Mouse (Mus musculus) macrophage (primary cell): ENCODE measurements around the gene Osbpl6. TPM values are rescaled to one million over a fixed set of nuclear protein-coding genes. Genes with fewer than 3 reads are reported as not detected.

Experiments
- H3K27ac ChIP-seq: fragments of 350-480 bp; formaldehyde crosslinking; 2 replicates; pipeline ENCODE4 v1.9.0; 2021
- H3K36me3 ChIP-seq: fragments of 350-480 bp; formaldehyde crosslinking; 2 replicates; pipeline ENCODE4 v1.9.0; 2021; ENCODE audit errors: inconsistent target
- H3K4me3 ChIP-seq: fragments of 350-480 bp; formaldehyde crosslinking; 2 replicates; pipeline ENCODE4 v1.9.0; 2021; ENCODE audit errors: inconsistent target
- H3K79me2 ChIP-seq: fragments of 350-480 bp; formaldehyde crosslinking; 2 replicates; pipeline ENCODE4 v1.9.0; 2021; ENCODE audit errors: inconsistent target
- WGBS: methylation state at CpG from one replicate; pipeline ENCODE4 v1.1.7; 2026; ENCODE audit warnings: inconsistent platforms; ENCODE audit not compliant: missing documents; 5-methylcytosine and 5-hydroxymethylcytosine counted together
- polyA plus RNA-seq: library from polyadenylated mRNA; stranded (reverse); fragments of 250-400 nt; gene quantifications from 3 replicates; pipeline ENCODE4 v1.2.4, GENCODE M21; 2018; ENCODE audit warnings: inconsistent platforms

Gene Osbpl6
- polyA plus RNA-seq, 1 experiment from 2014 or later: not detected

DNA sequence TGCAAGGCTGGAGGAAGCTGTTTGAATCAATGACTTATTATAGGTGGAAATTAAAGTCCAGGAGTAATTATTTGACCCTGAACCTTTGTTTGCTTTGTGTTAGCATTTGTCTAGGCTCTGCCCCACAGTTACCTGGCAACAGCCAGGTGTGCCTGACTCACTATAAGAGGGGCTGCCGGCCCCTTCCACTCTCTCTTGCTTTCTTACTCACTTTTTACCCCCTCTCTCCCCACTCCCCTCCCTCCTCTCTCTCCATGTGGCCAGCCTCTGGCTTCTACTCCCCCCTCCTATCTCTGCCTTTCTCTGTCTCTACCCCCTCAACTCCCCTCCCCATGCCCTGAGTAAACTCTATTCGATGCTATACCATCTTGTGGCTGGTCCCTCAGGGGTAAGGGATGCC lies 33.2 kb downstream of the Osbpl6 start:
- Histone ChIP-seq H3K27ac (no peak overlapping the region), H3K4me3 (no peak overlapping the region), H3K36me3 (no peaks in the 10 kb centered on the region), H3K79me2 (no peaks in the 10 kb centered on the region)
- 79% methylated on average over 2 of the region's 2 CpGs for WGBS

DNA sequence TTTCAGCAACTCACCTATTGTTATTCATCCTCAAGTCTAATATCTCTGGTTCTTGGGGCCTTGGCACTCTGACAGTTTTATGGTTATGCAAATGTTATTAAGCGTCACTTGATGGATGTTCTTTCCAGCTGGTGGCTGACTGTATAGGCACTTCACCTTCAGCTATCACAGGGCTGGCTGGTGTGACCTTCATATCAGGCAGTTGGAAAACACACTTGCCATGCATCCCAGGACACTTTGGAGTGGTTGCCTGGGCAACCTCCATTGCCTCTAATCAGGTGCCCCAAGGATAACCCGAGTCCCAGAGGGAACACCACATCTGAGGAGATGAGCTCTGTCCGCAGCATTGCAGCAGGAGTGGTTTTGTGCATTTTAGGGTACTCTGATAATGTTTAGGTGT lies 35.8 kb downstream of the Osbpl6 start:
- no peak overlapping the region for H3K4me3 ChIP-seq
- WGBS: 74% methylated on average over 3 of the region's 3 CpGs
- no peaks in the 10 kb centered on the region for H3K36me3 ChIP-seq
- H3K27ac ChIP-seq: no peak overlapping the region
- H3K79me2 ChIP-seq: no peaks in the 10 kb centered on the region

DNA sequence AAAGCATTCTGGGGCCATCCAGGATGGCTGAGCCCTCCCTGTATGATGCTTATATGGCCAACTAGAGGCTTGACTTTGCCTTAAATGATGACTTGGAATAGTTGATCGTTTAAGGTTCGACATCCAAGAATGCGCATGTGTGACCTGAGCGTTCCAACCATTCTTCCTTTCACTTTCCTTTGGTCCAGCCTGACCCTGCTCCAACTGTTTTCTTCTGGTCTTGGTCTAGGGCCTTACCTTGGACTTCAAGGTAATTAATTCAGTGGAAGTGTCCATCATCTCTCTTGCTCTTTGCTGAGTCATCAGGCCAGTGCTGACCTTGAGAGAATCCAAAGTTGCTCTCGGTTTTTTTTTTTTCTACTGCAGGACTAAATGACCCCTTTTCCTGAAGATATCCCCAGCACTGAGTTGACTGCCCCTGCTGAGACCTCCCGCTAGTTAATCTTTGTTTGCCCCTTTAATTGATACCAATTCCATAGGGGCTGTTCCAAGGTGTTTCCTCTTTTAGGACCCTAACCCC lies 43.6 kb downstream of the Osbpl6 start:
- no peak overlapping the region for H3K27ac ChIP-seq
- no peaks in the 10 kb centered on the region for H3K79me2 ChIP-seq
- H3K4me3 ChIP-seq: no peak overlapping the region
- H3K36me3 ChIP-seq: no peaks in the 10 kb centered on the region
- WGBS: 89% methylated on average over 6 of the region's 6 CpGs

DNA sequence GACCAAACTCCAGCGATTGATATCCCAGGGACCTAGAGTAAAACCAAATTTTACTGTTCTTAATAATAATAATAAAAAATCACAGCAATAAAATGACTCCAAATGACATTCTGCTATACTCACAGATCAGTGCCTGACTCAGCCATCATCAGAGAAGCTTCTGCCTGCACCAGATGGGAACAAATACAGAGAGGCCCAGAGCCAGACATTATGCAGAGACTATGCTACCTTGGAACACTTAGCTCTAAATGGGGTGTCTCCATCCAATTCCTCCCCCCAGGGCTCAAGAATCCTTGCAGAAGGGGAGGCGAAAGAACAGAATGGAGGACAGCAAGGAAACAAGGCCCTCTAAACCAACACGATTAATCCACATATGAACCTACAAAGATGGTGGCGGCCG lies 60.4 kb downstream of the Osbpl6 start:
- Histone ChIP-seq H3K36me3 (no peaks in the 10 kb centered on the region), H3K4me3 (no peak overlapping the region), H3K79me2 (no peaks in the 10 kb centered on the region), H3K27ac (no peak overlapping the region)
- WGBS: 97% methylated on average over 5 of the region's 5 CpGs

DNA sequence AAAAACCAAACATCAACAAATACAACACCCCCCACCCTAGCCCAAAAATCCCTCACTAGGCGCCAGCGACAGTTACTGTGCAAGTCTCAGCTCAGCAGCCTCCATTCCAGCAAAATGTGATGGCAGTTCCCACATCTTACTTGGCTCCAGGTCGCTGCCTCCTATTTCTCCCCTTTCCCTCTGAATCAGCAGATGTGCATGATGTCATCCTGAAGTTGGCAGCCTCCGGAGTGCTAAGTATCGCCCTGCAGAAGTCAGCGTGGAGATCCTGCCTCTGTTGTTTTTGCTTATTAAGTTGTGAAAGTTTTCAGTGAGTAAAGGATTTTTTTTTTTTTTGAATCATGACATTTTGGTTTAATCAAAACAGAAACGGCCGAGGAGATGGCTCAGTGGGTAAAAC lies 61.9 kb downstream of the Osbpl6 start:
- Histone ChIP-seq H3K79me2 (no peaks in the 10 kb centered on the region), H3K4me3 (no peak overlapping the region), H3K27ac (no peak overlapping the region), H3K36me3 (no peaks in the 10 kb centered on the region)
- WGBS: 85% methylated on average over 8 of the region's 8 CpGs

DNA sequence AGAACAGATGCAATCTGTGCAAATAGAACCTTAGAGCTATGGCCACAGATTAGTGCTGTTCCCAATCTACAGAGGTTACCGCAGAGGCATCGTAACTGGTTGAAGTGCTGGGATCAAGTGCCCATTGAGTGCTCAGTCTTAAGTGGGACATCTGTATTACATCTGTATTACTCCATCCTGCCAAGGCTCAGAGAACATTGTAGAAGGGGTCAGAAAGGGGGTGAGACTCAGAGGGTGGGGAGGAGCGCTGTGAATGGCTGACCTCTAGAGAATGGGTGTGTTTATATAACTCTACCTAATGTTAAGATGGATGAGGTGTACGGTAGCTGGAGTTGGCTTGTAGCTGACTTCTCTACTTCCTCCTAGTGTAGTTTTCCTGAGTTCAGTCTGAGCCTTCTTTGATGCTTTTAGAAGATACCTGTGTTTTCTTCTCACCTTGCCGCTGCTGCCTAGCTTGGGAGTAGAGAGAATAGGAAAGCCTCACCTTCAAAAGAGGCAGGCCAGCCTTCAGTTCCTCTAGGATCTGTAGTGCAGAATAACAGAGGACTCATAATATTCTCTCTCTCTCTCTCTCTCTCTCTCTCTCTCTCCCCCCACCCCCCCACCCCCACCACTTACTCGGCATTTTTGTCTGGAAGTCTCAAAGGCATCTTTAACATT lies 62.9 kb downstream of the Osbpl6 start:
- 93% methylated on average over 5 of the region's 6 CpGs for WGBS
- Histone ChIP-seq H3K4me3 (no peak overlapping the region), H3K79me2 (no peaks in the 10 kb centered on the region), H3K27ac (no peak overlapping the region), H3K36me3 (no peaks in the 10 kb centered on the region)

DNA sequence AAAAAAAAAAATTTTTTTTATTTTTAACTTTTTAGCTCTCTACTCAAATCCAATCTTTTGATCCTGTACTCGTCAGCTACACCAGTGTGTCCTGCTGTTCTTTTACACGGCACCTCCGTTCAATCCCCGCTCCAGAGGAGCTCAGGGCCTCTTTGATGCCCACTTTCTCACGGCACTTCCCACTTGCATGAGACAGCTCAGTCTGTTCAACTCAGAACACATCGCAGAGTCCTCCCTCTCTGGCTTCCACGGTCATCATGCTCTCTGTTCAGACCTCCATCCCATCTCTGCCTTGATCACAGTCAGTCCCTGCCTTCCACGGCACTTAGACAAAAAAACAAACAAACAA lies 63.4 kb downstream of the Osbpl6 start:
- Histone ChIP-seq H3K4me3 (no peak overlapping the region), H3K27ac (no peak overlapping the region), H3K36me3 (no peaks in the 10 kb centered on the region), H3K79me2 (no peaks in the 10 kb centered on the region)
- 91% methylated on average over 8 of the region's 8 CpGs for WGBS

DNA sequence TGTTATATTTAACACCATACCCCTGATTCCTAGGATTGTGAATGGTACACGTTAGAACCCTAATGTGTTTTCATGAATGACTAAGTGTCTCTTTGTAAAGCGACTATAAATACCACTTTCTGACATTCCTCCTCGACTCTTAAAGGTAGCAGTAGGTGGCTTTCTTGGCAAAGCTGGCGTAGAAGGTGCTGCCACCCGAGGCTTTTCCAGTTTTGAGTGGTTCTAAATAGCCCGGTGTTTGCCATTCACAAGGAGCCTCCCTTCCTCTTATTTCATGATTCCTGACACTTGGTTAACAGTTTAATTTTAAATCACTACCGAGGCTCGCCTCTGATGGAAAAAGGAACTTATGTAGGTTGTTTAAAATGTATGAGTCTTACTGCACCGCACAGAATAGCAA lies 64.1 kb downstream of the Osbpl6 start:
- no peaks in the 10 kb centered on the region for H3K36me3 ChIP-seq
- WGBS: 79% methylated on average over 9 of the region's 9 CpGs
- no peak overlapping the region for H3K4me3 ChIP-seq
- no peaks in the 10 kb centered on the region for H3K79me2 ChIP-seq
- H3K27ac ChIP-seq: no peak overlapping the region

DNA sequence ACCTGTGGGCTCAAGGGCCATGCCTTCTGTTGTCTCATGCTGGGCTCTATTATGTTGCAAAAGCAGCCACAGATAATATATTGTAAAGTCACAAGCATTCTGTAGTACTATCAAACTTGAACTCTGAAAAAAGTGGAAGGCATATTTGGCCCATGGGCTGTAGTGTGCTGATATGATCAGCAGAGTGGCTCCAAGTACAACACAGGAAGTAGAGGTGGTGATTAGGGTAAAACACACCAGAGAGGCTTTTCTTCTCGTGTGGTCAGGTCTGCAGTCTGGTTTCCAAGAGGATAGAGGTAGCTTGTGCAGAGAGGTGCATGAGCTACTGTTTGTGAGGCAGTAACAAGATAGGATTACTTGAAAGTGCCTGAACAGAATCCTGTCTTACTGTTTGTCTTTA lies 69.5 kb downstream of the Osbpl6 start:
- no peak overlapping the region for H3K4me3 ChIP-seq
- H3K27ac ChIP-seq: no peak overlapping the region
- H3K36me3 ChIP-seq: no peaks in the 10 kb centered on the region
- H3K79me2 ChIP-seq: no peaks in the 10 kb centered on the region
- WGBS: 0% methylated on average over 1 of the region's 1 CpGs

DNA sequence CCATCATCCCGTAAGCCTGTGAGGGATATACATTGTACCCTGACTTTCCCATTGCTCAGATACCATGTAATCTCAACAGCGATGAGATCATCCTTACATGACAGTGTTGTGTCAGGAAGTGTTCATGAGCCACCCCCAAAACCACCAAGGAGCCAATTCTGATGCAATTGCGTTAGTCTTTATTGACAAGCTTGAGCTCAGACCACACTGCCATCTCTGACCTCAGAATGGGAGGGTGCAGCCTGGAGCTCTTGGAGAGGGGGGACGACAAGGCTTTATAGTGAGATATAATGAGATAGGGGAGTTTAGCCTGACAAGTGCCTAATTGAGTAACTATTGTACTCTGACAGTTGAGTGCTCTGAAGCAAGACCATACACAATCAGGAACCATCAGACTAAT lies 82.5 kb downstream of the Osbpl6 start:
- WGBS: 89% methylated on average over 4 of the region's 4 CpGs

DNA sequence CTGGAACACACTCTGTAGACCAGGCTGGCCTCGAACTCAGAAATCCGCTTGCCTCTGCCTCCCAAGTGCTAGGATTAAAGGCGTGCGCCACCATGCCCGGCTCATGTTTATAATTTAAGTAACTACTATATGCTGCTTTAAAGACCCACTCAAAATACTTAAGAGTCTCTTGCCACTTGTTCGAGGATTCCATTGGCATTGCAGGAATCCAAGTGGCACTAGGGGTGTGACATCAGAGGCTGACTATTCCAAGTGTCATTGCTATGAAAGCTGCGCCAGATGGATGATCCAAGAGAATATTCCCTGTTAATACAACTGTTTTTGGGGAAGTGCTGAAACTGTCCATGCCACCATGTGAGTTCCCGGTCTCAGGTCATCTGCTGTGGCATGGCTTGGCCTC lies 83.9 kb downstream of the Osbpl6 start:
- no peak overlapping the region for H3K4me3 ChIP-seq
- H3K79me2 ChIP-seq: no peaks in the 10 kb centered on the region
- 99% methylated on average over 6 of the region's 8 CpGs for WGBS
- no peak overlapping the region for H3K27ac ChIP-seq
- no peaks in the 10 kb centered on the region for H3K36me3 ChIP-seq

More for the DNA sequence above, 82.5 kb downstream of the Osbpl6 start:
- Histone ChIP-seq H3K27ac (no peak overlapping the region), H3K79me2 (no peaks in the 10 kb centered on the region), H3K4me3 (no peak overlapping the region), H3K36me3 (no peaks in the 10 kb centered on the region)

DNA sequence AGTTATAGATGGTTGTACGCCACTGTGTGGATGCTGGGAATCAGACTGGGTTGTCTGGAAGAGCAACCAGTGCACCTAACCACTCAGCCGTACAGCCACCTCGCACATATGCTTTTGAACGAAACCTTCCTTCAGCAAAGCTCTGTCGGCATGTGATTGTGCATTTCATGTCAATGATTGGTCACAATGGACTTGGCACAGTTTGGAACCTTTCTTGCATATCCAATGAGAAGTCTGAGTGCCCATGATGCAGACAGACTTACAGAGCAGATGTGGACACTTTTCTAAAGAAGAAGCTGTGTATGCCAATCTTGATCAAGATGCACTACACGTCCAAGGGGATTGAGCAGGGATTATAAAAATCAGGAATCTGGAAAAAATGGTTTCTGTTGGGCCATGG lies 85.1 kb downstream of the Osbpl6 start:
- Histone ChIP-seq H3K4me3 (no peak overlapping the region), H3K36me3 (no peaks in the 10 kb centered on the region), H3K27ac (no peak overlapping the region), H3K79me2 (no peaks in the 10 kb centered on the region)
- 92% methylated on average over 6 of the region's 6 CpGs for WGBS

DNA sequence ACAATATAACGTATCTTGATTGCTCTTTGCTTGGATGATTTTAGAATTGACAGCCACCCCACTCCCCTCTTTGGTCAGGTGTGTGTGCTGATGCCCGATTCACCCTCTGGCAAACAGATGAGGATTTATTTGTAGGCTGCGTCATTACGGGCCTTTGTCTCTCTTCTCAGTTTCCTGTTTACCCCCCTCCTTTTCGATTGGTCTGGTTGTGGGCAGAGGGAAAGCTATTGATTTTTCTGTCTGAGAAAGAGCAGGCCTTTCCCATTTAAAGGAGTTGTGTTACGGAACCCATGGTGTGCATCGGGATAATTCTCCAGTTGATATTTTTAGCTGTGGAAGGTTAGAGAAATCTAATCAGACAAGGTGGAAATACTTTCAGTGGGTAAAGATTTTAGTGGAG lies 85.9 kb downstream of the Osbpl6 start:
- Histone ChIP-seq H3K79me2 (no peaks in the 10 kb centered on the region), H3K4me3 (no peak overlapping the region), H3K27ac (no peak overlapping the region), H3K36me3 (no peaks in the 10 kb centered on the region)
- WGBS: 58% methylated on average over 7 of the region's 7 CpGs

DNA sequence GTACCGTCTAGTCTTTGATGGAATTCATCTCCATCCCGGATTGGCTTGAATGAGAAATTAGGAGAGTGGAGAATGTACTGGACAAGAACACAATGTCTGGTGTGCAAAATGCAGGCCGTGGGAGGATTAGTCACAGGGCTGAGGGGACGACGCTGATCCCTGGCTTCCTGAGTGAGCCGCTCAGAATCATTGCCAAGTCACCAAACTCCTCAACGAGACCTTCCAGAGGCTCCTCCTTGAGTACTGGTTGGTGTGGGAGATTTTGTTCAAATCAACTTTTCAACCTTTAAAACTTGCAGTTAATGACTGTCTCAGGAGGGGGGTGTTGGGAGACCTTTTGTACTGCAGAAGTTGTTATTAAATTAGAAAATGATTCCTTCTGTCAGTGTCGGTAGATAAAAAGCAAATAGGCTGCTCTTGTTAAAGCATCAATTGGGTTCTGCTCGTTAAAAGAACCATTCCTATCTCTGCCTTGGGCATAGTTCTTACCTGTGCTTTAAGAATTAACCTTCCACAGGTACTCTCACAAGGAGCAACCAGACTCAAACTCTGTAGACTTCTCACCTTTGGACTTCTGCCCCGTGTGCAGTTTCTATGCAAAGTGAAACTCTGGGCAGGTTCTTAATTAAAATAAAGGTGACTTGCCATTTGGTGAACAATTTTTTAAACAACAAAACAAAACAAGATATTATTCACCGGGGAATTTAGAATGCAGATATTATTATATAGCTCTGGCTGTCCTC lies 89.9 kb downstream of the Osbpl6 start:
- Histone ChIP-seq H3K4me3 (no peak overlapping the region), H3K27ac (no peak overlapping the region), H3K79me2 (no peaks in the 10 kb centered on the region), H3K36me3 (no peaks in the 10 kb centered on the region)
- WGBS: 82% methylated on average over 11 of the region's 11 CpGs

DNA sequence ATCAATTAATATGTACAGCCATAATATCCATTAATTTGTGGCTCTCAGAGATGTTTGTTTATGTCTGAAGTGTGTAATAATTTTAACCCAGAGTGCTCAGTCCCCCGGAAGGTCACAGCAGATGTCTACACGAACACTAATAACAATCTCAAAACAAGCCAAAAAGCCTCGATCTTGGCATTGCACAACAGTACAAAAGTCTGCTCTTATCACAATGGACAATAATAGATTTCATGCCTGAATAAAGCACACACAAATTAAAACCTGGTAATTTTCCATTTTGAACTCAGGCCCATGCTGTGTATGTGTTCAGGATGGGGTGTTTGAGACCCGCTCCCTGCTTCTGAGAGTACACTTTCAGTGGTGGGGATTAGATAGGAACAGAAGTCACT lies 90.4 kb downstream of the Osbpl6 start:
- 90% methylated on average over 4 of the region's 4 CpGs for WGBS
- Histone ChIP-seq H3K27ac (no peak overlapping the region), H3K79me2 (no peaks in the 10 kb centered on the region), H3K4me3 (no peak overlapping the region), H3K36me3 (no peaks in the 10 kb centered on the region)
